Mouse (Mus musculus) brain, embryonic 14.5 days (tissue): ENCODE results near the gene Rarg.

Experiments
- CTCF ChIP-seq: fragments of 200-500 bp; IDR thresholded peaks from 2 replicates; pipeline ENCODE4 v1.5.1; 2012; ENCODE audit warnings: inconsistent platforms, mild to moderate bottlenecking, moderate library complexity, borderline replicate concordance; ENCODE audit not compliant: insufficient read depth, insufficient read length; ENCODE audit errors: extremely low read depth
- POLR2A ChIP-seq: fragments of 200-500 bp; IDR thresholded peaks from 2 replicates; pipeline ENCODE4 v1.6.1; 2012; ENCODE audit warnings: mild to moderate bottlenecking, inconsistent platforms, borderline replicate concordance; ENCODE audit not compliant: poor library complexity, insufficient read depth, insufficient read length, severe bottlenecking; ENCODE audit errors: extremely low read depth

DNA sequence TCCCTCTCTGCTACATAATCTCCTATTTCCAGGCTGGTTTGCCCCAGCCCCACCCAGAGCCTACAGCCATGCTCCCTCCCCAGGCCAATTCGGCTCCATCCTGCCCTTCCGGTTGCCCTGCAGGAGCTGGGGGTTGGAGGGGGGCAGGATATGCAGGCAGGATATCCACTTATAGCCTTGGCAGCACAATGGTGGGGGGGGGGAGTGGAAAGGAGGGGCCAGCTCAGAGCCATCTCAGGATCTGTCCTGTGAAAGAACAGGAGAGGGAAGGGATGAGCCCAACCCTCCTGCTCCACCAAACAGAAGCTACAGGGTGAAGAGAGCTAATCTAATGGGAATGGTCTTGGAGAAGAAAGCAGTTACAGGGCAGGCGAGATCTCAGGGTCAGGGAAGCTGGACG is 16.7 kb downstream of the Rarg start:
- no peak for TF ChIP-seq CTCF
- no peak for TF ChIP-seq POLR2A
